Mouse (Mus musculus): Measurements from ENCODE around the gene A730071L15Rik.

DNA sequence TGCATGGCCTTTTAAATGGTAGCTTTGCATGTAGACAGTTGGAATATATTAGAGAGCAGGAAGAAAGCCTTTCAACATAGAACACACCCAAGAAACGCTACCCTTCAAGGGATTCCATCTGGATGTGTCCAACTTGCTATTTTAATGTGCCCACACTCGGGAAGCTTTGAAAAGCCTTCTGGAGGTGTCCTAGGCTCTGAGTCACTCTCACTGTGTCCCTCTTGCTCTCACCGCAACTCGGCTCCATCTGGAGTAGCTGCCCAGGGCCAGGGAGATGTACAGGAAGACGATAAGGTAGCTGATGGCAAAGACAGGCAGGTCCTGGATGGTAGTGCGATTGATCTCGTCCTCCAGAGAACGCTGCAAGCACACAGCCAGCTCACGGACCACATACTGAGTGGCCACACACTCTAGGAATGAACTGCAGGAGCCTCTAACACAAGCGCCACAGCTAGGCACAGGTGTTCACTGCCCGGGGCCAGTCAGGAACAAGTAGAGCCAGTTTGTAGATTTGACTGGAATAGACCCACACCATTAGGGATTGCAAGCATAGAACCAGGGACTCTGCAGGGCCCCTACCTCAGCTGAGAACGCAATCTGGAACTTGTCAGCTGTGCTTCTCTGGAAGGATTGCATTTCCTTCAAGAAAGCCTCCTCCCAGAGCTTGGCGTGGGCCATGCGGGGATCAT, 24.9 kb downstream of the A730071L15Rik start:
- TF ChIP-seq POLR2A (IDR thresholded peaks at IDR 0.05; ENCODE audit: borderline replicate concordance, low read depth, low read length) (no peak), CTCF (IDR thresholded peaks at IDR 0.05; ENCODE audit: low read depth, low read length) (no peak)

Data from bone marrow macrophage, adult 2 months (primary cell).